Mouse (Mus musculus) liver, embryonic 15.5 days (tissue): ENCODE measurements around the gene Gm21190. TPM values are rescaled to one million over a fixed set of nuclear protein-coding genes. Genes with fewer than 3 reads are reported as not detected.
A peak's percentile ranks its signal among the peaks of the same experiment; 100 is the strongest.
"Not testable (repeated sequence)": the region's sequence is repeated elsewhere in the genome, so short reads cannot be mapped to it uniquely, and the experiment has no call there.

Experiments
- ATAC-seq: fragments of 200-750 bp; cut with Nextera tagmentation; 2 replicates; pipeline ENCODE4 v1.8.0; 2017; ENCODE audit warnings: moderate number of reproducible peaks, mild to moderate bottlenecking, moderate library complexity; ENCODE audit not compliant: insufficient read depth
- H3K27ac ChIP-seq: fragments of 300-500 bp; sonication (generic); replicated peaks from 2 replicates; pipeline ENCODE4 v1.5.1; 2015; ENCODE audit warnings: mild to moderate bottlenecking, inconsistent platforms
- H3K27me3 ChIP-seq: fragments of 300-500 bp; sonication (generic); 2 replicates; pipeline ENCODE4 v1.6.1; 2015; ENCODE audit warnings: mild to moderate bottlenecking, inconsistent platforms
- H3K36me3 ChIP-seq: fragments of 300-500 bp; sonication (generic); replicated peaks from 2 replicates; pipeline ENCODE4 v1.6.1; 2015; ENCODE audit warnings: moderate library complexity, mild to moderate bottlenecking, inconsistent platforms
- H3K4me1 ChIP-seq: fragments of 300-500 bp; sonication (generic); replicated peaks from 2 replicates; pipeline ENCODE4 v1.6.1; 2015; ENCODE audit warnings: inconsistent platforms
- H3K4me2 ChIP-seq: fragments of 300-500 bp; sonication (generic); 2 replicates; pipeline ENCODE4 v1.6.1; 2015; ENCODE audit warnings: moderate library complexity, mild to moderate bottlenecking, inconsistent platforms
- H3K4me3 ChIP-seq: fragments of 300-500 bp; sonication (generic); replicated peaks from 2 replicates; pipeline ENCODE4 v1.5.1; 2015; ENCODE audit warnings: mild to moderate bottlenecking, inconsistent platforms
- H3K9ac ChIP-seq: fragments of 300-500 bp; sonication (generic); 2 replicates; pipeline ENCODE4 v1.6.1; 2015; ENCODE audit warnings: moderate library complexity, mild to moderate bottlenecking, inconsistent platforms
- H3K9me3 ChIP-seq: fragments of 300-500 bp; sonication (generic); replicated peaks from 2 replicates; pipeline ENCODE4 v1.6.1; 2016; ENCODE audit warnings: inconsistent platforms
- WGBS: fragments of 180-500 bp; shearing (Covaris S2); methylation state at CpG from one replicate; pipeline ENCODE4 v1.1.7; 2015; ENCODE audit warnings: mixed read lengths; ENCODE audit not compliant: insufficient replicate concordance; 5-methylcytosine and 5-hydroxymethylcytosine counted together
- polyA plus RNA-seq: library from polyadenylated mRNA; unstranded; fragments of >200 nt; fragmentation: Nextera tagmentation; extraction: Ambion mirVana; gene quantifications from 2 replicates; pipeline ENCODE4 v1.2.1, GENCODE M21; 2015

Gm21190 gene
- polyA plus RNA-seq = not detected in 2 replicates

GRCm38 (mm10) chr5:15529122-15529521 is at the start of gene Gm21190:
TSS of gene Gm21190 (minus strand) at chr5:15529222.
- H3K4me1 ChIP-seq, H3K9me3 ChIP-seq, H3K4me3 ChIP-seq, H3K27ac ChIP-seq, H3K36me3 ChIP-seq, H3K27me3 ChIP-seq, H3K9ac ChIP-seq, ATAC-seq, H3K4me2 ChIP-seq: not testable (repeated sequence)
- no CpG with 5 or more reads among the region's 1 CpGs for WGBS

- ATAC-seq, H3K4me3 ChIP-seq, H3K9ac ChIP-seq, H3K27me3 ChIP-seq, H3K27ac ChIP-seq, H3K36me3 ChIP-seq, H3K4me1 ChIP-seq, H3K4me2 ChIP-seq, H3K9me3 ChIP-seq: not testable (repeated sequence)
- WGBS = 20% methylated on average over 1 of the region's 1 CpGs
Measured at GRCm38 (mm10) chr5:15577033-15577432, 48.0 kb upstream of the Gm21190 start, which contains the start of gene Gm21083. TSS of gene Gm21083 (plus strand) at chr5:15577333.

GRCm38 (mm10) chr5:15573735-15574134 is 44.7 kb upstream of the Gm21190 start:
- H3K27ac ChIP-seq, H3K4me1 ChIP-seq, H3K36me3 ChIP-seq, H3K27me3 ChIP-seq, H3K9ac ChIP-seq, H3K9me3 ChIP-seq, H3K4me2 ChIP-seq, H3K4me3 ChIP-seq, ATAC-seq: not testable (repeated sequence)

GRCm38 (mm10) chr5:15561425-15562264 is 32.6 kb upstream of the Gm21190 start:
- not testable (repeated sequence) for H3K4me3 ChIP-seq, H3K4me1 ChIP-seq, H3K4me2 ChIP-seq, H3K27ac ChIP-seq, H3K27me3 ChIP-seq, H3K9me3 ChIP-seq, H3K36me3 ChIP-seq, H3K9ac ChIP-seq
- ATAC-seq = 0 out of 2 replicates have a peak, but pooled peaks have one; percentile 9
- 51% methylated on average over 3 of the region's 3 CpGs for WGBS

GRCm38 (mm10) chr5:15558654-15559053 is 29.6 kb upstream of the Gm21190 start:
- not testable (repeated sequence) for H3K9ac ChIP-seq, H3K27ac ChIP-seq, H3K4me3 ChIP-seq, ATAC-seq, H3K36me3 ChIP-seq, H3K27me3 ChIP-seq, H3K4me2 ChIP-seq, H3K9me3 ChIP-seq, H3K4me1 ChIP-seq
- WGBS = 58% methylated on average over 1 of the region's 1 CpGs

- not testable (repeated sequence) for H3K9me3 ChIP-seq, H3K4me2 ChIP-seq, H3K27me3 ChIP-seq
Measured at GRCm38 (mm10) chr5:15549606-15550005, 20.6 kb upstream of the Gm21190 start.

GRCm38 (mm10) chr5:15549134-15549533 is 20.1 kb upstream of the Gm21190 start:
- not testable (repeated sequence) for H3K4me3 ChIP-seq, H3K27ac ChIP-seq, H3K4me1 ChIP-seq, H3K9me3 ChIP-seq, H3K9ac ChIP-seq, H3K36me3 ChIP-seq, ATAC-seq, H3K27me3 ChIP-seq, H3K4me2 ChIP-seq
- WGBS = 13% methylated on average over 1 of the region's 1 CpGs

More at GRCm38 (mm10) chr5:15549606-15550005, 20.6 kb upstream of the Gm21190 start:
- not testable (repeated sequence) for H3K4me3 ChIP-seq, H3K27ac ChIP-seq, H3K9ac ChIP-seq, H3K4me1 ChIP-seq, ATAC-seq, H3K36me3 ChIP-seq
- WGBS = 8% methylated on average over 3 of the region's 3 CpGs

- H3K27ac ChIP-seq, H3K4me1 ChIP-seq, ATAC-seq, H3K4me3 ChIP-seq, H3K27me3 ChIP-seq, H3K4me2 ChIP-seq, H3K36me3 ChIP-seq, H3K9me3 ChIP-seq, H3K9ac ChIP-seq: not testable (repeated sequence)
- 56% methylated on average over 6 of the region's 6 CpGs for WGBS
Measured at GRCm38 (mm10) chr5:15548642-15549041, 19.6 kb upstream of the Gm21190 start.

- H3K4me3 ChIP-seq, H3K36me3 ChIP-seq, ATAC-seq, H3K4me2 ChIP-seq, H3K27ac ChIP-seq, H3K4me1 ChIP-seq, H3K9me3 ChIP-seq, H3K9ac ChIP-seq, H3K27me3 ChIP-seq: not testable (repeated sequence)
Measured at GRCm38 (mm10) chr5:15522470-15522869, 6.6 kb downstream of the Gm21190 start.

GRCm38 (mm10) chr5:15522028-15522427 is 7.0 kb downstream of the Gm21190 start:
- not testable (repeated sequence) for H3K4me1 ChIP-seq, H3K4me3 ChIP-seq, H3K27me3 ChIP-seq, H3K36me3 ChIP-seq, H3K4me2 ChIP-seq, H3K27ac ChIP-seq, H3K9ac ChIP-seq, ATAC-seq, H3K9me3 ChIP-seq
- WGBS = 16% methylated on average over 2 of the region's 2 CpGs

GRCm38 (mm10) chr5:15520418-15520817 is 8.6 kb downstream of the Gm21190 start:
- H3K9me3 ChIP-seq, H3K9ac ChIP-seq, H3K36me3 ChIP-seq, H3K4me2 ChIP-seq, H3K27ac ChIP-seq, H3K4me1 ChIP-seq, H3K4me3 ChIP-seq, H3K27me3 ChIP-seq, ATAC-seq: not testable (repeated sequence)
- 11% methylated on average over 5 of the region's 5 CpGs for WGBS

- H3K9me3 ChIP-seq, H3K27ac ChIP-seq, H3K9ac ChIP-seq, H3K27me3 ChIP-seq, ATAC-seq, H3K36me3 ChIP-seq, H3K4me3 ChIP-seq, H3K4me2 ChIP-seq, H3K4me1 ChIP-seq: not testable (repeated sequence)
- 51% methylated on average over 2 of the region's 2 CpGs for WGBS
Measured at GRCm38 (mm10) chr5:15517150-15517549, 11.9 kb downstream of the Gm21190 start.
